ENCODE assay signal across 17 mouse cellular contexts in genomic region chr17:29456476-29456875, GRCm38 (mm10). TPM values are rescaled to one million over a fixed set of nuclear protein-coding genes. Genes with fewer than 3 reads are reported as not detected.
DNase-seq lines count a peak whose midpoint lies in the region; ATAC-seq and TF ChIP-seq lines count a peak whose summit lies in the region.
"Had no signal": no experiment of that assay in that cellular context is flagged by ENCODE, and none has a peak within 500 bp of the region (broad histone marks: within the 10 kb centered on the region; RNA-seq: fewer than 3 reads in every experiment).

No protein-coding gene starts in this region.

- no peak overlapping the region for H3K4me3 ChIP-seq in forebrain, embryonic 10.5 days
- H3K4me3 ChIP-seq in forebrain, embryonic 13.5 days, result no peak overlapping the region
- no peak overlapping the region for H3K4me3 ChIP-seq in heart, embryonic 15.5 days
- no peak overlapping the region for H3K4me3 ChIP-seq in C2C12 (ENCODE audit: insufficient read depth, poor library complexity, severe bottlenecking)
- H3K4me3 ChIP-seq in limb, embryonic 10.5 days, result no peak overlapping the region
- H3K4me3 ChIP-seq: neural tube, embryonic 12.5 days had no signal

- H3K9ac ChIP-seq in forebrain, embryonic 13.5 days, result no peak overlapping the region
- no peak overlapping the region for H3K9ac ChIP-seq in heart, embryonic 15.5 days
- H3K9ac ChIP-seq: neural tube, embryonic 12.5 days had no signal

- no peaks in the 10 kb centered on the region for H3K36me3 ChIP-seq in forebrain, embryonic 10.5 days (replicated peaks)
- no peaks in the 10 kb centered on the region for H3K36me3 ChIP-seq in forebrain, embryonic 13.5 days (ENCODE audit: poor library complexity, severe bottlenecking)
- no peaks in the 10 kb centered on the region for H3K36me3 ChIP-seq in heart, embryonic 15.5 days
- no peaks in the 10 kb centered on the region for H3K36me3 ChIP-seq in C2C12 (ENCODE audit: control insufficient read depth, insufficient read depth)
- H3K36me3 ChIP-seq in limb, embryonic 10.5 days, result no peaks in the 10 kb centered on the region
- H3K36me3 ChIP-seq: neural tube, embryonic 12.5 days had no signal

- H3K9me3 ChIP-seq in forebrain, embryonic 10.5 days, result peaks cover 21% of the 10 kb centered on the region
- H3K9me3 ChIP-seq in forebrain, embryonic 13.5 days (replicated peaks), result peaks cover 3% of the 10 kb centered on the region
- no peaks in the 10 kb centered on the region for H3K9me3 ChIP-seq in heart, embryonic 15.5 days (replicated peaks)
- H3K9me3 ChIP-seq in limb, embryonic 10.5 days (replicated peaks), result 0 out of 2 replicates have a peak, but pooled peaks cover 2% of the 10 kb centered on the region
- H3K9me3 ChIP-seq: neural tube, embryonic 12.5 days had no signal

- intact Hi-C loops in heart, postnatal 36 days (cut with DNase I), result loop anchor here (2.0 kb wide), 1 partner anchor 18 kb away; no protein-coding TSS in a partner anchor

- DNase-seq in forebrain, embryonic 10.5 days (ENCODE audit: extremely low spot score, low spot score), result no peak
- no peak for DNase-seq in heart, postnatal 36 days
- DNase-seq in limb, embryonic 10.5 days (ENCODE audit: low spot score), result no peak
- DNase-seq in urinary bladder, postnatal 4 days (ENCODE audit: low spot score in 2 of 2), result no peak
- DNase-seq: B cell, adult 2 months; cerebellum, adult 11 months; kidney, adult 9 months; kidney, postnatal 36 days; layer of hippocampus, adult 9-11 months; lung, adult 2 months; spleen, adult 18-20 months had no signal

- H3K4me2 ChIP-seq in forebrain, embryonic 13.5 days, result no peak overlapping the region
- no peak overlapping the region for H3K4me2 ChIP-seq in heart, embryonic 15.5 days
- H3K4me2 ChIP-seq: midbrain, embryonic 11.5 days; neural tube, embryonic 12.5 days had no signal

- TF ChIP-seq CTCF in C2C12 (IDR thresholded peaks at IDR 0.05; ENCODE audit: control insufficient read depth, insufficient read depth, insufficient read length), result no peak

- WGBS in forebrain, embryonic 10.5 days, result 99% methylated on average over 4 of the region's 4 CpGs
- WGBS in forebrain, embryonic 13.5 days, result 100% methylated on average over 4 of the region's 4 CpGs
- WGBS in heart, embryonic 15.5 days, result 98% methylated on average over 4 of the region's 4 CpGs
- 93% methylated on average over 4 of the region's 4 CpGs for WGBS in limb, embryonic 10.5 days

- H3K79me2 ChIP-seq in C2C12 (ENCODE audit: control insufficient read depth, insufficient read depth), result no peaks in the 10 kb centered on the region

- peaks cover 7% of the 10 kb centered on the region for H3K27me3 ChIP-seq in forebrain, embryonic 10.5 days (ENCODE audit: poor library complexity, severe bottlenecking)
- 0 out of 2 replicates have a peak, but pooled peaks cover 3% of the 10 kb centered on the region for H3K27me3 ChIP-seq in forebrain, embryonic 13.5 days
- no peaks in the 10 kb centered on the region for H3K27me3 ChIP-seq in heart, embryonic 15.5 days
- no peaks in the 10 kb centered on the region for H3K27me3 ChIP-seq in C2C12 (ENCODE audit: control insufficient read depth, insufficient read depth, insufficient read length)
- H3K27me3 ChIP-seq in limb, embryonic 10.5 days (ENCODE audit: low read depth, poor library complexity, severe bottlenecking), result no peaks in the 10 kb centered on the region
- H3K27me3 ChIP-seq: neural tube, embryonic 12.5 days had no signal

- H3ac ChIP-seq in C2C12 (ENCODE audit: control insufficient read depth, insufficient read length, low read depth), result no peak overlapping the region

- ATAC-seq in forebrain, embryonic 13.5 days, result no peak
- ATAC-seq in heart, embryonic 15.5 days (replicated peaks; ENCODE audit: insufficient number of reproducible peaks, insufficient read depth, low FRiP score, low read depth), result no peak
- ATAC-seq: inflammation-experienced regulatory T-cells, adult 6 months had no signal

- no peaks in the 10 kb centered on the region for H3K79me3 ChIP-seq in C2C12 (ENCODE audit: low read depth)

- H3K27ac ChIP-seq in forebrain, embryonic 10.5 days, result 0 out of 2 replicates have a peak overlapping the region, but pooled peaks have one; percentile 85
- no peak overlapping the region for H3K27ac ChIP-seq in forebrain, embryonic 13.5 days
- H3K27ac ChIP-seq in heart, embryonic 15.5 days, result peak overlapping the region; percentile 92
- peak overlapping the region; percentile 91 for H3K27ac ChIP-seq in limb, embryonic 10.5 days
- H3K27ac ChIP-seq: neural tube, embryonic 12.5 days had no signal

- peaks cover 64% of the 10 kb centered on the region for H3K4me1 ChIP-seq in forebrain, embryonic 10.5 days
- H3K4me1 ChIP-seq in forebrain, embryonic 13.5 days, result peaks cover 33% of the 10 kb centered on the region
- H3K4me1 ChIP-seq in heart, embryonic 15.5 days (replicated peaks), result peaks cover 58% of the 10 kb centered on the region
- peaks cover 63% of the 10 kb centered on the region for H3K4me1 ChIP-seq in limb, embryonic 10.5 days

TF ChIP-seq in C2C12, 6 proteins besides CTCF, POLR2A, EP300 and RAD21:
- TF ChIP-seq FOSL1 (IDR thresholded peaks at IDR 0.05; ENCODE audit: insufficient read depth, low read length, poor library complexity, severe bottlenecking) (peak; percentile 18), CEBPB (IDR thresholded peaks at IDR 0.05; ENCODE audit: low read depth) (no peak)
TF ChIP-seq in C2C12: peak in this region for 1.

RNA-seq across cellular contexts. Expression of gene Pim1, which starts 34.1 kb away (rescaled TPM):
- 32.2 and 33.1 TPM in 2 replicates for polyA plus RNA-seq in forebrain, embryonic 10.5 days (2016; fragmentation: Nextera tagmentation; extraction: Ambion mirVana)
- 21.0 and 22.0 TPM in 2 replicates for polyA plus RNA-seq in forebrain, embryonic 13.5 days (2015; fragmentation: Nextera tagmentation; extraction: Ambion mirVana)
- polyA plus RNA-seq in heart, embryonic 15.5 days (2015; fragmentation: Nextera tagmentation; extraction: Ambion mirVana), result 17.9 and 18.2 TPM in 2 replicates
- total RNA-seq in heart, postnatal 36 days (2021), result 10 to 100 TPM; 22.3 to 36.3 TPM
- polyA plus RNA-seq in C2C12 (2012; fragmentation: generic; extraction: Trizol), result 4.8 TPM
- polyA plus RNA-seq in limb, embryonic 10.5 days (2016; fragmentation: Nextera tagmentation; extraction: Ambion mirVana), result 27.4 and 31.0 TPM in 2 replicates
